Mouse (Mus musculus) kidney, adult 11 months (tissue): Measurements from ENCODE around the gene Vps13d.

ENCODE experiments used
- DNase-seq: peaks from one replicate; pipeline ENCODE4 v3.0.0; 2022

Gene Vps13d

DNA sequence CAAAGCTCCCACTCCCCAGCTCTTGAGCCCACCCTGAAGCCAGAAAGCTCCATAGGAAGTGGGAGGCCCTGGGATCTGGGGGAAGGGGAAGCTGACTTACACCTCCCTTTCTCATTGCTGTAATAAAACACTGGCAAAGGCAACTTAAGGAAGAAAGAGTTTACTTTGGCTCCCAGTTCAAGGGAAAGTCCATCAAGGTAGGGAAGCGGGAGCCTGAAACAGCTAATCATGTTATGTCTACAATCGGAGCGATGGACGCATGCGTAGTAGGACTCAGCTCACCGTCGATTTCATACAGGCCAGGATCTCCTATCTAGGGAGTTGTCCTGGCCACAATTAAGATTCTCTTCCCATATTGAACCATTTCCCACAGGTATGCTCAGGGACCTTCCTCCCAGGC, 263.6 kb downstream of the Vps13d start:
- no peak for DNase-seq

- peak; percentile 86 for DNase-seq
Observed at GRCm38 (mm10) chr4:144930366-144930765, 264.4 kb downstream of the Vps13d start.

GRCm38 (mm10) chr4:144929811-144930221, 265.0 kb downstream of the Vps13d start:
- DNase-seq: peak; percentile 93

DNA sequence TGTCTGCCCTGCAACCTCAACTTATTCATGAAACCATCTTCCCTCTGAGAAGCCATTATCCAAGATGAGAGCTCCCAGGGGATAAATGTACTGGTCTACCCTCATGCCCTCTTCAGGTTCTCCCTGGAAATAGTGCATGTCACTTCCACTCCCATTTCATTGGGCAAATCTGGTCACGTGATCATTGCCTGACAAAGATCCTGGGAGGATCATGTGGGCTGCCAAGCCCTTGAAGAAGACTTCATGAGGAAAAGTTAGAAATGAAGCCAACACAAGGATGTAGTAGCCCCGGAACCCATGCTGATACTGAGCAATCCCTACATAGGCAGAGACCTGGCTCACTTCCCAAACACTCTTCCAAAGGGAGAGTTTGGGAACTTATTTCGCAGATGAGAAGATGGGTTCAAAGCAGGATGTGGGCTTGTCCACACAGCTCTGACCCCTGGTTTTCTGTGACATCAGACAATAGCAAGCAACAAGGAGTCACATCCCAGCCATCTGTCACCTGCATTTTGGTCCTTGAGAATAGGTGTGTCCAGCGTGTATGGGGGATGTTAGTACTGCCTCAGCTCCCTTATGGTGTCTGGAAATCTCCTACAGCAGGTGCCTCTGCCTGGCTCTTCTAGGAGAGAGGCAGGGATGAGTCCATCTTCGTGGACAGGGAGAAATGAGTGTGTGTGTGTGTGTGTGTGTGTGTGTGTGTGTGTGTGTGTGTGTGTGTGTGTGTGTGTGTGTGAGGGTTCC, 265.9 kb downstream of the Vps13d start:
- no peak for DNase-seq
